Mouse (Mus musculus) MEL-GATA-1-ER (cell line): ENCODE data around the gene Aasdh.
"Not testable (repeated sequence)": the region's sequence is repeated elsewhere in the genome, so short reads cannot be mapped to it uniquely, and the experiment has no call there.

Experiments
- DNase-seq: peaks from one replicate; pipeline ENCODE4 v3.0.0-alpha.2; 2012; ENCODE audit warnings: low read depth; ENCODE audit errors: extremely low read depth

Gene Aasdh

GRCm38 (mm10) chr5:76912522-76912921, 7.2 kb upstream of the Aasdh start:
- not testable (repeated sequence) for DNase-seq

- no peak for DNase-seq
Observed at GRCm38 (mm10) chr5:76910807-76911206, 5.5 kb upstream of the Aasdh start.

- DNase-seq: peak; percentile 33
Observed at GRCm38 (mm10) chr5:76906155-76906499, 813 bp upstream of the Aasdh start.

- DNase-seq: no peak
Observed at GRCm38 (mm10) chr5:76904713-76905404, 455 bp downstream of the Aasdh start.

GRCm38 (mm10) chr5:76902131-76902530, 3.2 kb downstream of the Aasdh start:
- DNase-seq: no peak

- no peak for DNase-seq
Observed at GRCm38 (mm10) chr5:76893084-76893483, 12.2 kb downstream of the Aasdh start.

GRCm38 (mm10) chr5:76892608-76893007, 12.7 kb downstream of the Aasdh start:
- no peak for DNase-seq

- DNase-seq: no peak
Observed at GRCm38 (mm10) chr5:76887011-76887410, 18.3 kb downstream of the Aasdh start.

GRCm38 (mm10) chr5:76884107-76884506, 21.2 kb downstream of the Aasdh start:
- DNase-seq: no peak

GRCm38 (mm10) chr5:76876106-76876758, 29.1 kb downstream of the Aasdh start:
- no peak for DNase-seq

- no peak for DNase-seq
Observed at GRCm38 (mm10) chr5:76869553-76869952, 35.8 kb downstream of the Aasdh start.

- DNase-seq: no peak
Observed at GRCm38 (mm10) chr5:76868693-76869286, 36.5 kb downstream of the Aasdh start.

- DNase-seq: no peak
Observed at GRCm38 (mm10) chr5:76866819-76867218, 38.5 kb downstream of the Aasdh start.

GRCm38 (mm10) chr5:76858444-76858843, 46.9 kb downstream of the Aasdh start:
- no peak for DNase-seq

- no peak for DNase-seq
Observed at GRCm38 (mm10) chr5:76857103-76858015, 48.0 kb downstream of the Aasdh start.

- no peak for DNase-seq
Observed at GRCm38 (mm10) chr5:76855829-76856600, 49.3 kb downstream of the Aasdh start.

- peak; percentile 53 for DNase-seq
Observed at GRCm38 (mm10) chr5:76853549-76853948, 51.8 kb downstream of the Aasdh start.

GRCm38 (mm10) chr5:76851316-76851715, 54.0 kb downstream of the Aasdh start:
- DNase-seq: no peak

- no peak for DNase-seq
Observed at GRCm38 (mm10) chr5:76847106-76847505, 58.2 kb downstream of the Aasdh start.

- DNase-seq: no peak
Observed at GRCm38 (mm10) chr5:76844618-76845186, 60.6 kb downstream of the Aasdh start.
